Mouse (Mus musculus) R1 (cell line): ENCODE data around the gene Rtn1.

Experiments used
- DNase-seq: peaks from one replicate; pipeline ENCODE4 v3.0.0-alpha.2; 2018; ENCODE audit warnings: low read depth, low spot score

Gene Rtn1

GRCm38 (mm10) chr12:72232826-72233790, 175.7 kb downstream of the Rtn1 start:
- no peak for DNase-seq

- no peak for DNase-seq
Measured at GRCm38 (mm10) chr12:72232176-72232575, 176.7 kb downstream of the Rtn1 start.

GRCm38 (mm10) chr12:72229451-72230196, 179.2 kb downstream of the Rtn1 start:
- DNase-seq = no peak

GRCm38 (mm10) chr12:72227731-72228130, 181.1 kb downstream of the Rtn1 start:
- DNase-seq = no peak

GRCm38 (mm10) chr12:72225371-72225770, 183.5 kb downstream of the Rtn1 start:
- DNase-seq = no peak

- no peak for DNase-seq
Measured at GRCm38 (mm10) chr12:72223557-72224102, 185.2 kb downstream of the Rtn1 start.

- no peak for DNase-seq
Measured at GRCm38 (mm10) chr12:72213554-72213953, 195.3 kb downstream of the Rtn1 start.

GRCm38 (mm10) chr12:72200828-72201227, 208.0 kb downstream of the Rtn1 start:
- DNase-seq = no peak

- peak; percentile 75 for DNase-seq
Measured at GRCm38 (mm10) chr12:72197925-72198486, 210.8 kb downstream of the Rtn1 start.

- DNase-seq = no peak
Measured at GRCm38 (mm10) chr12:72197434-72197833, 211.4 kb downstream of the Rtn1 start.

- DNase-seq = peak; percentile 7
Measured at GRCm38 (mm10) chr12:72184929-72185328, 223.9 kb downstream of the Rtn1 start, which contains the start of gene Ccdc175. Gene Ccdc175, minus strand, starts transcription at chr12:72185029.

GRCm38 (mm10) chr12:72179561-72179960, 229.3 kb downstream of the Rtn1 start:
- DNase-seq = no peak

GRCm38 (mm10) chr12:72178322-72178721, 230.5 kb downstream of the Rtn1 start:
- DNase-seq = no peak
